Mouse (Mus musculus) hindbrain, embryonic 10.5 days (tissue): Measurements from ENCODE around the gene Arhgap15. TPM values are rescaled to one million over a fixed set of nuclear protein-coding genes. Genes with fewer than 3 reads are reported as not detected.

Experiments used
- DNase-seq: peaks from one replicate; pipeline ENCODE4 v3.0.0-alpha.2; 2017; ENCODE audit warnings: low spot score
- H3K27ac ChIP-seq: fragments of 300-500 bp; sonication (generic); 2 replicates; pipeline ENCODE4 v1.5.1; 2016; ENCODE audit warnings: mild to moderate bottlenecking, moderate library complexity
- H3K27me3 ChIP-seq: fragments of 300-500 bp; sonication (generic); 2 replicates; pipeline ENCODE4 v1.6.1; 2016; ENCODE audit warnings: mild to moderate bottlenecking; ENCODE audit not compliant: poor library complexity, insufficient read depth, severe bottlenecking
- H3K36me3 ChIP-seq: fragments of 300-500 bp; sonication (generic); 2 replicates; pipeline ENCODE4 v1.6.1; 2016; ENCODE audit warnings: mild to moderate bottlenecking, moderate library complexity
- H3K4me1 ChIP-seq: fragments of 300-500 bp; sonication (generic); replicated peaks from 2 replicates; pipeline ENCODE4 v1.6.1; 2016; ENCODE audit warnings: mild to moderate bottlenecking
- H3K4me3 ChIP-seq: fragments of 300-500 bp; sonication (generic); 2 replicates; pipeline ENCODE4 v1.5.1; 2016; ENCODE audit warnings: mild to moderate bottlenecking, moderate library complexity
- H3K9me3 ChIP-seq: fragments of 300-500 bp; sonication (generic); 2 replicates; pipeline ENCODE4 v1.6.1; 2016; ENCODE audit warnings: mild to moderate bottlenecking, moderate library complexity
- WGBS: fragments of 180-500 bp; shearing (Covaris S2); methylation state at CpG from one replicate; pipeline ENCODE4 v1.1.7; 2016; 5-methylcytosine and 5-hydroxymethylcytosine counted together
- polyA plus RNA-seq: library from polyadenylated mRNA; unstranded; fragments of >200 nt; fragmentation: Nextera tagmentation; extraction: Ambion mirVana; gene quantifications from 2 replicates; pipeline ENCODE4 v1.2.1, GENCODE M21; 2016

Gene Arhgap15
- polyA plus RNA-seq, 1 experiment from 2014 or later = 0.72 TPM

DNA sequence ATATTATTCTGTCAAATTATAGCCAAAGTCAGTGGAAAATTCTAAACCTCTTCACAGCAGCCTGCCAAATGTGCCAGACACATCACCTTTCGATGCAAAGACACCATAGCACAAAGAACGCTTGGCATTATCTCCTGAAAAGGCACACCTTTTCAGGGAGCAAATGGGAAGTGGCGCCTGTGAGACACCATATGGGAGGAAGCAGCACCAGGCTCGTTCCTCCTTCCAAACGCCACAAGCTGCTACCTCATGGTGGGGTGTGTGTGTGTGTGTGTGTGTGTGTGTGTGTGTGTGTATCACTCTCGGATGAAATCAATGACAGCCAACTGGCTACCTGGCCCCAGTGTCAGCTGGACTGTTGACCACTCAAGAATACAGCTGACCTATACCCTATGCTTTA, 551.8 kb downstream of the Arhgap15 start:
- no peak overlapping the region for H3K27ac ChIP-seq
- no peaks in the 10 kb centered on the region for H3K9me3 ChIP-seq
- no peaks in the 10 kb centered on the region for H3K36me3 ChIP-seq
- H3K4me1 ChIP-seq = peaks cover 24% of the 10 kb centered on the region
- no peaks in the 10 kb centered on the region for H3K27me3 ChIP-seq
- no peak for DNase-seq
- H3K4me3 ChIP-seq = no peak overlapping the region
- WGBS = 74% methylated on average over 6 of the region's 6 CpGs

GRCm38 (mm10) chr2:44304261-44304970, 555.8 kb downstream of the Arhgap15 start:
- no peaks in the 10 kb centered on the region for H3K9me3 ChIP-seq
- 51% methylated on average over 9 of the region's 9 CpGs for WGBS
- H3K36me3 ChIP-seq = no peaks in the 10 kb centered on the region
- no peak for DNase-seq
- H3K27me3 ChIP-seq = no peaks in the 10 kb centered on the region
- peaks cover 21% of the 10 kb centered on the region for H3K4me1 ChIP-seq
- no peak overlapping the region for H3K4me3 ChIP-seq
- H3K27ac ChIP-seq = peak overlapping the region; percentile 66; the same call in 1 of the 2 replicates

DNA sequence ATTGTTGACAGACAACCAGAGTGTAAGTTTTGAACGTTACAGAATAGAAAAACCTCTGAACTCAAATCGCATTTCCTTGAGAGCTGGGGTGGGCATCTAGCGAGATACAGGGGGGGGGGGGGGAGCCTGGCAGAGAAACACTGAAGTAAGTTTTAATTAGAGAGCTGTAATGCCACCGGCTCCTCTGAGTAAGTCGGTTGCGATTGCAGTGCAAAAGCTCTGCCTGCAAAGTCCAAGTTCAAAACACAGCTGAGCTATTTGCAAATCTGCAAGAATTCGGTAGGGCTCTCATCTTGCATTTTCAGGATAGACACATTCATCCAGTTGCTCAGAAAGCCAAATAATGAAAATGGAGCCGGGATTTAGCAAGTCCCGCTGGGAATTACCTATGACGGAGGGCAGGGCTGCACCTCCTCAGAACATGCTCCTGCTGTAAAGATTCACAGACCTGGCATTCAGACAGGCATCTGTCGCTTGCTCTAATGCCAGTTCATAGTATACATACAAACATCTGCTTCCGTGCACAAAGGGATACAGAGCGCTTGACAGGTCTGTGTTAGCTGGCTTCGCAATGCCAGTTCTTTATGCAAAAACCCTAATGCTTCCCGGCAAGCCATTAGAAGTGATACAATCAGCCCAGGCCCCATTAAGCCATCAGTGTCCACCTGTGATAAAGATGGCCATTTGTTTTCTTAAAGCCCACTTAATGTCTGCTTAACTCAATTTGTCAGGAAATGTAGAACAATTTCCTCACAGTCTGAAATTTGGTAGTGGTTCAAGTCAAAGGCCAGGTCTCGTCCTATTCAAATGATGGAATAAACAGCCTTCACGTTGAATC, 556.6 kb downstream of the Arhgap15 start:
- Histone ChIP-seq H3K9me3 (no peaks in the 10 kb centered on the region), H3K27ac (peak overlapping the region; percentile 66), H3K4me3 (no peak overlapping the region), H3K36me3 (no peaks in the 10 kb centered on the region), H3K4me1 (peaks cover 16% of the 10 kb centered on the region), H3K27me3 (no peaks in the 10 kb centered on the region)
- no peak for DNase-seq
- WGBS = 69% methylated on average over 17 of the region's 17 CpGs

DNA sequence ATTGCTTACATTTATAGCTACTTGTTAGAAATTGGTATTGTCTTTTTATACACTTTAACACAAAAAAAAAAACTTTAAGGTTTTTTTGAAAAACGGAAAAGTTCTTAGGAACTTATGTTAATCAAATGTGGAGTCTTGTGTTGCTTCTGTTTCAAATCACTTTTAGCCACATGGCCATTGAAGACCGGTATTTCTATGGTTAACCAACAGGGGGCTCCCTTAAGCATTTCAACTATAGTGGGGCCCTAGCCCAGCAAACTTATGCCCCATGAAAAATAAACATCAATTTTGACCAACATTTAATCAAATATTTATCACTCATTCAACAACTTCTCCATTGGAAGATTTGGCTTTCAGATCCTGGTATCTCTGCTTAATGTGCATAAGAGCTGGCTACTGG, 557.5 kb downstream of the Arhgap15 start:
- Histone ChIP-seq H3K27me3 (no peaks in the 10 kb centered on the region), H3K36me3 (no peaks in the 10 kb centered on the region), H3K9me3 (no peaks in the 10 kb centered on the region), H3K4me3 (no peak overlapping the region), H3K27ac (no peak overlapping the region), H3K4me1 (peaks cover 17% of the 10 kb centered on the region)
- 52% methylated on average over 2 of the region's 2 CpGs for whole genome bisulfite sequencing
- DNase-seq = no peak

DNA sequence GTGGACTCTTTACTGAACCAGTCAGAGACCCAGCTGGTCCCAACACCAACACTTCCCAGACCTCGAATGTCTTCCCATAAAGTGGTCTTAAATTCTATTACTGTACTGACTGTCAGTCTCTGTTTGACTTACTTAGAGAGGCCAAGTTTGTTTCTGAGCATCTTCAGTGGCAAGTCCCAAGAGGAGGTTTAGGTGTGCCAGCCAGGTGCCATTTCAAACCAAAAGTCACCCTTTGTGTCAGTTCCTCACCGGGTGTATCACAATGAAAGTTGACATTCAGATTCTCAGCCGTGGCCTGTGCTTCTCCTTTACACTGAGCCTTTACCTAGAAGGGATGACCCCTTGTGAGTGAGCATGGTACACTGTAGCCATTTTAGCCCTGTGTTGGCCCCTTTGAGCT, 560.5 kb downstream of the Arhgap15 start:
- Histone ChIP-seq H3K4me3 (no peak overlapping the region), H3K4me1 (peaks cover 24% of the 10 kb centered on the region), H3K36me3 (no peaks in the 10 kb centered on the region), H3K9me3 (no peaks in the 10 kb centered on the region), H3K27ac (no peak overlapping the region), H3K27me3 (no peaks in the 10 kb centered on the region)
- 88% methylated on average over 3 of the region's 3 CpGs for WGBS
- no peak for DNase-seq

GRCm38 (mm10) chr2:44309556-44309955, 560.9 kb downstream of the Arhgap15 start:
- no peak for DNase-seq
- Histone ChIP-seq H3K27me3 (no peaks in the 10 kb centered on the region), H3K9me3 (no peaks in the 10 kb centered on the region), H3K4me3 (no peak overlapping the region), H3K36me3 (no peaks in the 10 kb centered on the region), H3K27ac (no peak overlapping the region), H3K4me1 (peaks cover 20% of the 10 kb centered on the region)
- WGBS = 93% methylated on average over 1 of the region's 1 CpGs

DNA sequence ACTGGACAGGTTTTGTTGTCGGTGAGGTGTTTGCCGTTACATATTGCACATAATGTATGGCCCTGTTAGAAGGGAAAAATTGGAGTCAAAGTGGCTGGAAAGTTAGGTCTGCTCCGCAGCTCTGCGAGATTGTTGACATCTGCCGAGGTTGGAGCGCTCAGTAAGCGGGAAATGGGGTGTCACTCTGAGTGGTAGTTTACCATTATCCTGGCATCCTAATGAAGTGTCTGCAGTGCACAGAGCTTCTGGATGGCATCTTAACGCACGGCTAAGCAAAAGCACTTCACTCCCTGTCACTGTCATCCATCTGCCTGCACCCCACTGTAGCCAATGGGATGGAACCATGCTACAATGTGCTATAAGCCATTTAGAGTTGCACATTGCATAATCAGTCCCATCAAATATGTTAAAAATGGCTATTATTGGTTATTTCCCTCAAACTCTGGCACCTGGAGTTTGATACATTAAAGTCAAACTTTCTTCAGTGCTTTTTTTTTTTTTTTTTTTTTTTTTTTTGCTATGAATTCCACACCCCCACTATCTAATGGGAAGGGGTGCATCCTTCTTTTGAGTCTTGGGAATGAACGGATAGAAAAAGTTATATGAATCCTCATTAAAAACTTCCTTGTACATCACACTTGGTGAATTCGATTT, 561.6 kb downstream of the Arhgap15 start:
- DNase-seq = no peak
- Histone ChIP-seq H3K4me1 (peaks cover 13% of the 10 kb centered on the region), H3K27me3 (no peaks in the 10 kb centered on the region), H3K36me3 (no peaks in the 10 kb centered on the region), H3K27ac (no peak overlapping the region), H3K4me3 (no peak overlapping the region), H3K9me3 (no peaks in the 10 kb centered on the region)
- 86% methylated on average over 11 of the region's 11 CpGs for WGBS

DNA sequence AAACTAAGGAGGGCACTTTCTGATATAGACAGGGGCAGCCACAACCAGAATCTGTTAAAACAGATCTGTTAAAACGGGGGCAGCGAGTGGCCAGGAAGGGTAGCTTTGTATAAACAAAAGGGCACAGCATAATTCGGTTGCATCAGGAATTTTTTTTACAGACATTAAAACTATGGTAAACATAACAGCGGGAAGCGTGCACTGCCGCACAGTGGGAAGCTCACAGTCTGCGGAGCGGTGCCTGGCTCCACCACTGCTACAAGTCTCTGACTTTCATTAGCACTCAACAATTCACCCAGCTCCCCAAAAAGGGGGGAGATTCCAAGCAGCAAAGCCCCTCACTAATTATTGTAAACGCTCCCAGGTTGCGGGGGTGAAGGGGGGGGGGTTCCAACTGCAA, 562.6 kb downstream of the Arhgap15 start:
- H3K27me3 ChIP-seq = no peaks in the 10 kb centered on the region
- H3K4me3 ChIP-seq = peak overlapping the region; percentile 30
- H3K36me3 ChIP-seq = no peaks in the 10 kb centered on the region
- peaks cover 11% of the 10 kb centered on the region for H3K4me1 ChIP-seq
- 6% methylated on average over 10 of the region's 10 CpGs for WGBS
- DNase-seq = no peak
- peak overlapping the region; percentile 74 for H3K27ac ChIP-seq
- H3K9me3 ChIP-seq = no peaks in the 10 kb centered on the region

DNA sequence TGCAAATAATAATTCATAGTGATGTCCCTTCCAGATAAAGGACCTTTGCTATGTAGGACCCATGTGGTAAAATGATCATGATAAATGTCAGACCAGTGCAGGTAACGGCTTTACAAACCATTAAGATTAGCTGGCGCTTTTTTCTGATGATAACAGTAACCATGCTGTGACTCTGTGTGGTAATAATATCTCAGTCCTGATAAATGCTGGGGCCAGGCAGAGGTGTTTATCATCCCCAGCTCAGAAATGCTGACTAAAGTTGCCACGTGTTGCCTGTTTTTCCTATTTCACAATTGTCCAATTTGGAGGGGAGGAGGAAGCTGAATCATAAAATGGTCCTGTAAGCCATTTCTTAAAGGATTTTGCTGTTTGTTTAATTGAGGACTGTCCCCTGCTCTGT, 564.9 kb downstream of the Arhgap15 start:
- no peak for DNase-seq
- 90% methylated on average over 3 of the region's 3 CpGs for WGBS
- Histone ChIP-seq H3K4me1 (peaks cover 11% of the 10 kb centered on the region), H3K27ac (no peak overlapping the region), H3K9me3 (no peaks in the 10 kb centered on the region), H3K36me3 (no peaks in the 10 kb centered on the region), H3K4me3 (no peak overlapping the region), H3K27me3 (no peaks in the 10 kb centered on the region)

DNA sequence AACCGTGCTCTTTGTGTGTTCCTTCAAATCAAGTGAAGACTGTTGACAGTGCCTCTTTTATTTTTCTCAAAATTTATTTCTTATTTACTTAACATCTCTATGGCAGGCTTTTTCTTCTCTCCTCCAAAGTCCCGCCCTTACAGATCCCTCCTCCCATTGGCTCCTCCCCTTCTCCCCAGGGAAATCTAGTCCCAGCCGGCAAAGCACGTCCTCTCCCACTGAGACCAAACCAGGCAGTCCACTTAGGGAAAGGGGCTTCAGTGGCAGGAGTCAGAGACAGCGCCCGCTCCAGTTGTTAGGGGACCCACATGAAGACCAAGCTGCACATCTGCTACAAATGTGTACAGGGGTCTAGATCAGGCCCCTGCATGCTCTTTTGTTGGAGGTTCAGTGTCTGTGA, 569.8 kb downstream of the Arhgap15 start:
- DNase-seq = no peak
- no peaks in the 10 kb centered on the region for H3K9me3 ChIP-seq
- no peaks in the 10 kb centered on the region for H3K36me3 ChIP-seq
- H3K4me3 ChIP-seq = no peak overlapping the region
- 65% methylated on average over 6 of the region's 6 CpGs for WGBS
- no peak overlapping the region for H3K27ac ChIP-seq
- H3K27me3 ChIP-seq = no peaks in the 10 kb centered on the region
- H3K4me1 ChIP-seq = no peaks in the 10 kb centered on the region

DNA sequence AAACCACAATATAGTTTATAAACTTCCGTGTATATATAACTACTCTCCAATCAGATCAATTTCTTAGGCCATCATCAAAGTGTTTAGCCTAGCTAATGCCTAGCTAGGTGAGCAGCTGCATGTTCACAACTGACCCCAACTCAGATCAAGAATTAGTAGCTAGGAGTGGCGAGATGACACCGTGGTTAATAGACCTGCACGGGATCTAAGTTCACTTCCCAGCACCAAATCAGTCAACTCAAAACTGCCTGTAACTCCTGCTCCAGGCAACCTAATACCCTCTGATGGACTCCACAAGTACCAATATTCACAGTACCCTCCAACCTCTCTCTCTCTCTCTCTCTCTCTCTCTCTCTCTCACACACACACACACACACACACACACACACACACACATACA, 570.9 kb downstream of the Arhgap15 start:
- DNase-seq = no peak
- Histone ChIP-seq H3K27ac (no peak overlapping the region), H3K4me3 (no peak overlapping the region), H3K9me3 (no peaks in the 10 kb centered on the region), H3K4me1 (no peaks in the 10 kb centered on the region), H3K36me3 (no peaks in the 10 kb centered on the region), H3K27me3 (no peaks in the 10 kb centered on the region)
- 91% methylated on average over 4 of the region's 4 CpGs for WGBS

GRCm38 (mm10) chr2:44323813-44324212, 575.2 kb downstream of the Arhgap15 start:
- DNase-seq = no peak
- H3K36me3 ChIP-seq = no peaks in the 10 kb centered on the region
- no peaks in the 10 kb centered on the region for H3K27me3 ChIP-seq
- H3K9me3 ChIP-seq = no peaks in the 10 kb centered on the region
- H3K4me3 ChIP-seq = no peak overlapping the region
- WGBS = 93% methylated on average over 4 of the region's 4 CpGs
- H3K4me1 ChIP-seq = no peaks in the 10 kb centered on the region
- H3K27ac ChIP-seq = no peak overlapping the region

DNA sequence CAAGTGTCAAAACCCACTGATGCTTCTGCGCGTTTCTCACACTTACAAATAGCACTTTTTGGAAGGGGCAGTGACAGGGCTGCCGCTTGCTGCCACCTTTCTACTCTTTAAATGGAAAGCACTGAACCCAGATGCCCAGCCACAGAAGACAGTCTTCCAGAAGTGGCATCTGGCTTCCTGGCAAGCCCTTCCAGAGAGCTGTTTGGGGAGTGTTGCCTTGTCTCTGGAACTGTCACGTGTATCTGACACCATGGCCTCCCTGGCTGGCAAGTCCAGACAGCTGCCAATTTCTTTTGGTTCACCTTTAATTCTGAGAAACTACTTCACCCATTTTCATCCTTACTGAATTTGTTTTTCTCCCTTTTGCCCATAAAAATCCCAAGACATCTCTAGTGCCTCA, 584.7 kb downstream of the Arhgap15 start:
- H3K27ac ChIP-seq = no peak overlapping the region
- no peaks in the 10 kb centered on the region for H3K27me3 ChIP-seq
- H3K4me1 ChIP-seq = peaks cover 2% of the 10 kb centered on the region; the same call in 1 of the 2 replicates
- H3K36me3 ChIP-seq = no peaks in the 10 kb centered on the region
- 82% methylated on average over 4 of the region's 4 CpGs for WGBS
- no peaks in the 10 kb centered on the region for H3K9me3 ChIP-seq
- no peak overlapping the region for H3K4me3 ChIP-seq
- no peak for DNase-seq
